Mouse (Mus musculus): ENCODE data around the gene Ppm1d. TPM values are rescaled to one million over a fixed set of nuclear protein-coding genes. Genes with fewer than 3 reads are reported as not detected.

Gene Ppm1d
- total RNA-seq, 2 experiments from 2014 or later: 19.2 to 20.4 TPM

- intact Hi-C loops (cut with DNase I): no loop called here
- no peak for DNase-seq (ENCODE audit: extremely low spot score in 1 of 2, low spot score in 2 of 2)
These were observed 81.8 kb downstream of the Ppm1d start for GRCm38 (mm10) chr11:85392864-85393220.

- intact Hi-C loops (cut with DNase I): no loop called here
- DNase-seq (ENCODE audit: extremely low spot score in 1 of 2, low spot score in 2 of 2): no peak
These were observed 82.9 kb downstream of the Ppm1d start for GRCm38 (mm10) chr11:85393990-85394389.

GRCm38 (mm10) chr11:85395361-85395760 is 84.3 kb downstream of the Ppm1d start:
- no peak for DNase-seq (ENCODE audit: extremely low spot score in 1 of 2, low spot score in 2 of 2)
- intact Hi-C loops (cut with DNase I): no loop called here

Other genes starting within 250 kb of the Ppm1d start
- 10 to 100 TPM; 80.8 to 87.9 TPM for gene Usp32, start 171.1 kb upstream of the Ppm1d start, total RNA-seq (2021)
- gene 1700125H20Rik, start 140.8 kb upstream of the Ppm1d start, total RNA-seq (2021): under 1 TPM; 0.71 to 0.73 TPM
- gene Appbp2, start 76.1 kb upstream of the Ppm1d start, total RNA-seq (2021): 10 to 100 TPM; 69.6 to 73.0 TPM
- gene Bcas3, start 41.9 kb downstream of the Ppm1d start, total RNA-seq (2021): 10 to 100 TPM; 49.2 to 61.1 TPM